Mouse (Mus musculus) thymus, adult 2 months (tissue): ENCODE measurements at regions not wholly inside any gene's neighbourhood (a gene's known extent, or its start where the extent isn't known, plus 50 kb on each side); places are given as distances from the start of the nearest gene placed in this dataset.
A peak's percentile ranks its signal among the peaks of the same experiment; 100 is the strongest.

Experiments
- DNase-seq: peaks from one replicate; pipeline ENCODE4 v3.0.0; 2021
- H3K27ac ChIP-seq: fragments of 200-500 bp; 2 replicates; pipeline ENCODE4 v1.5.1; 2012; ENCODE audit warnings: low read length, control low read depth; ENCODE audit not compliant: control insufficient read depth, insufficient read depth
- H3K27me3 ChIP-seq: fragments of 200-500 bp; 2 replicates; pipeline ENCODE4 v1.6.1; 2012; ENCODE audit warnings: mild to moderate bottlenecking, low read length, moderate library complexity, mixed read lengths; ENCODE audit not compliant: control insufficient read depth, insufficient read depth
- H3K36me3 ChIP-seq: fragments of 200-500 bp; 2 replicates; pipeline ENCODE4 v1.6.1; 2012; ENCODE audit warnings: mild to moderate bottlenecking, low read length, moderate library complexity; ENCODE audit not compliant: control insufficient read depth, insufficient read depth
- H3K4me1 ChIP-seq: fragments of 200-500 bp; replicated peaks from 2 replicates; pipeline ENCODE4 v1.6.1; 2012; ENCODE audit warnings: low read length; ENCODE audit not compliant: control insufficient read depth, insufficient read depth
- H3K4me3 ChIP-seq: fragments of 200-500 bp; 2 replicates; pipeline ENCODE4 v1.5.1; 2012; ENCODE audit warnings: mild to moderate bottlenecking, low read length, control low read depth, moderate library complexity; ENCODE audit not compliant: control insufficient read depth, insufficient read depth
- CTCF ChIP-seq: fragments of 200-500 bp; IDR thresholded peaks from 2 replicates; pipeline ENCODE4 v1.5.1; 2012; ENCODE audit warnings: mild to moderate bottlenecking, control low read depth, low read length, moderate library complexity, borderline replicate concordance; ENCODE audit not compliant: control insufficient read depth, poor library complexity, insufficient read depth; ENCODE audit errors: extremely low read depth
- POLR2A ChIP-seq: fragments of 200-500 bp; IDR thresholded peaks from 2 replicates; pipeline ENCODE4 v1.6.1; 2012; ENCODE audit warnings: mild to moderate bottlenecking, low read length, control low read depth, moderate library complexity; ENCODE audit not compliant: control insufficient read depth, poor library complexity, insufficient read depth; ENCODE audit errors: extremely low read depth
- WGBS: fragments of 180-500 bp; shearing (Covaris S2); methylation state at CpG from one replicate; pipeline ENCODE4 v1.1.7; 2018; 5-methylcytosine and 5-hydroxymethylcytosine counted together

GRCm38 (mm10) chr12:106392316-106392715, 382.3 kb downstream of the Vrk1 start:
- 91% methylated on average over 2 of the region's 2 CpGs for WGBS
- Histone ChIP-seq H3K4me3 (no peak overlapping the region), H3K27me3 (no peaks in the 10 kb centered on the region), H3K36me3 (no peaks in the 10 kb centered on the region), H3K4me1 (no peaks in the 10 kb centered on the region), H3K27ac (no peak overlapping the region)
- no peak for DNase-seq
- TF ChIP-seq CTCF: no peak
- no peak for TF ChIP-seq POLR2A

DNA sequence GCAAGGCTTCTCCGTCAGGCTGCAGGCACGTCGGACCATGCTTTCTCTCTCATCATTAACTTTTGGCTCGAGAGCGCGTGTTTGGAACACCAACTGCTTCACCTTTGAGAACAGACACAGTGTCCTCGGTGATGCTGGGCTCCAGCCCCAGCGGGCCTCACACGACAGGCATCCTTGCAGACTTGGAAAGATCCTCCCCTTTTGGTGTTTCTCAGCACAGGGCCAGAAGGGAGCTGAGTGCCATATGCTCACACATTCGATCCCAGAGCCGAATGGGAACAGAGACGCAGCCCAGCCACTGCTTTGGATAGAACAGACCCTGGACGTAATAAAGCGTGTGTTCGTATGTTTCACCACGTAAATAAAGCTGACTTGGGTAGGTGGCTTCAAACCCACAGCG, 389.1 kb downstream of the Vrk1 start:
- WGBS: 91% methylated on average over 17 of the region's 17 CpGs
- DNase-seq: no peak
- Histone ChIP-seq H3K36me3 (no peaks in the 10 kb centered on the region), H3K4me3 (no peak overlapping the region), H3K4me1 (no peaks in the 10 kb centered on the region), H3K27ac (no peak overlapping the region), H3K27me3 (no peaks in the 10 kb centered on the region)
- no peak for TF ChIP-seq CTCF
- TF ChIP-seq POLR2A: no peak

GRCm38 (mm10) chr12:106411075-106411474, 401.0 kb downstream of the Vrk1 start:
- H3K27me3 ChIP-seq: no peaks in the 10 kb centered on the region
- H3K4me3 ChIP-seq: no peak overlapping the region
- no peak overlapping the region for H3K27ac ChIP-seq
- TF ChIP-seq CTCF (no peak), POLR2A (no peak)
- no peaks in the 10 kb centered on the region for H3K36me3 ChIP-seq
- 86% methylated on average over 7 of the region's 7 CpGs for WGBS
- peak; percentile 13 for DNase-seq
- H3K4me1 ChIP-seq: no peaks in the 10 kb centered on the region

DNA sequence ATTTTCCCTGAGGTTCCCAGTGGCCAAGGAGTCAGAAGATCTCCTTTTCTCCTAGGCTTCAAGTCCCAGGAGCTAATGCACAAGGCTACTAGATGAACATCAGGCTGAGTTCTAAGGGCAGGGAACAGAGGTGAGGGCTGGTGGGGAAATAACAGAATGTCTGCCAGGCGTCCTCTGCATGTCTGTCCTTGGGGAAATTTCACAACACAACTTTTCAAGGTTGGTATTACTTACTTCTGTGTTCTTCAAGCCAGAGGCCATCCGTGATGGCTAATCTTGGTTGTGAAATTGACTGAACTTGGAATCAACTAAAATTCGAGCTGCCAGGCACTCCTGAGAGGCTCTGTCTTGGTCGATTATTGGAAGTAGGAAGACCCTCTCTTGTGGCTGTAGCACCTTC, 416.6 kb downstream of the Vrk1 start:
- 87% methylated on average over 4 of the region's 4 CpGs for WGBS
- H3K27ac ChIP-seq: no peak overlapping the region
- TF ChIP-seq CTCF (no peak), POLR2A (no peak)
- DNase-seq: no peak
- no peaks in the 10 kb centered on the region for H3K4me1 ChIP-seq
- no peaks in the 10 kb centered on the region for H3K36me3 ChIP-seq
- H3K4me3 ChIP-seq: no peak overlapping the region
- H3K27me3 ChIP-seq: no peaks in the 10 kb centered on the region

DNA sequence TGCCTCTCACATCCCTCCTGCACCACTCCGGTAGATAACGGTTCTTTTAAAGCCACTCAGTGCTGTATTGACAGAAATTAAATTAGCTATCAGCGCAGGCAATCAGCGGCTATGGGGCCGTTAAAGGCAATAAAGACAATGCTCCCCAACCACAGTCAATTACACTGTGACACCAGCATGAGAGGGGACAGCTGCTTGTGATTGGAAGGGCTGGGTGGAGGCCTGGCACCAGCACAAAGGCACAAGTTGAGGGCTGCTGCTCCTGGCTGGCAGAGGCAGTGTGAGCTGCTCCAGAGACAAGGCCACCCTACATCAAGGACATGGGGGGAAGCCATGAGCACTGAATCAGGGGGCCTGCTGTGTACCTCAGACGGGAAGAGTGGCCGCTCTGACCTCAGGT, 420.0 kb downstream of the Vrk1 start:
- no peak for DNase-seq
- H3K4me3 ChIP-seq: no peak overlapping the region
- no peak for TF ChIP-seq POLR2A
- TF ChIP-seq CTCF: no peak
- H3K27me3 ChIP-seq: no peaks in the 10 kb centered on the region
- no peaks in the 10 kb centered on the region for H3K4me1 ChIP-seq
- no peaks in the 10 kb centered on the region for H3K36me3 ChIP-seq
- H3K27ac ChIP-seq: no peak overlapping the region
- 48% methylated on average over 7 of the region's 7 CpGs for WGBS

DNA sequence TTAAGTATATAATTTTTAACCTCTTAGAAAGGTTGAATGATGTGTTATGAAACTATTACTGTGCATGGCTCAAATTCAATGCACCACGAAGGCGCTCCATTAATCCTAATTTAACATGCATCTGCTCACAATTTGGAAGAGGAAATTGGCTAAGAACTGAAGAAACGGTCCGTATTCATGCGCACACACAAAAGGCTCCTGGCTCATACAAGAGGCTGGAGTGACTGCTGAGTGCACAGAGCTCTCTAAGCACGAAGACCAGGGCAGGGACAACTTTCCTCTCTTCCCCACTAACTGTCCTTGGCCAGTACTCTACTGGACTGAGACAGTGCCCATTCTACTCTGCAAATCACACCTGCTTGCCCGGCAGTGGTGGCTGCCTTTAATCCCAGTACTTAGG, 435.1 kb downstream of the Vrk1 start:
- H3K27me3 ChIP-seq: no peaks in the 10 kb centered on the region
- H3K4me3 ChIP-seq: no peak overlapping the region
- H3K36me3 ChIP-seq: no peaks in the 10 kb centered on the region
- no peak overlapping the region for H3K27ac ChIP-seq
- WGBS: 84% methylated on average over 7 of the region's 7 CpGs
- peaks cover 8% of the 10 kb centered on the region for H3K4me1 ChIP-seq
- DNase-seq: no peak
- TF ChIP-seq CTCF (no peak), POLR2A (no peak)

- WGBS: 68% methylated on average over 10 of the region's 10 CpGs
- H3K4me1 ChIP-seq: peaks cover 8% of the 10 kb centered on the region
- H3K4me3 ChIP-seq: no peak overlapping the region
- H3K27ac ChIP-seq: no peak overlapping the region
- H3K27me3 ChIP-seq: no peaks in the 10 kb centered on the region
- no peak for DNase-seq
- no peaks in the 10 kb centered on the region for H3K36me3 ChIP-seq
- no peak for TF ChIP-seq CTCF
- no peak for TF ChIP-seq POLR2A
These were observed 435.9 kb downstream of the Vrk1 start for GRCm38 (mm10) chr12:106445976-106446375.
